Mouse (Mus musculus) T-helper 17 cell (primary cell): ENCODE results near the gene Higd1b.

Experiments
- in situ Hi-C, 2 experiments: fragments of 300-600 bp; cut with MboI, MseI; formaldehyde crosslinking; loops; 1 replicate in 1 of 2; 2 replicates in 1 of 2; pipeline ENCODE4 v1.15.1; 2025; ENCODE audit warnings: high pct_unique_total_duplicates in 2 of 2

Gene Higd1b

GRCm38 (mm10) chr11:102838126-102838525, 2.5 kb downstream of the Higd1b start:
- in situ Hi-C loops: loop anchor here in 1 of 2 experiments (5.0 kb wide), 1 partner anchor 56 kb away; no protein-coding TSS in a partner anchor

GRCm38 (mm10) chr11:102838616-102839150, 3.0 kb downstream of the Higd1b start:
- in situ Hi-C loops: loop anchor here in 1 of 2 experiments (5.0 kb wide), 1 partner anchor 56 kb away; no protein-coding TSS in a partner anchor

DNA sequence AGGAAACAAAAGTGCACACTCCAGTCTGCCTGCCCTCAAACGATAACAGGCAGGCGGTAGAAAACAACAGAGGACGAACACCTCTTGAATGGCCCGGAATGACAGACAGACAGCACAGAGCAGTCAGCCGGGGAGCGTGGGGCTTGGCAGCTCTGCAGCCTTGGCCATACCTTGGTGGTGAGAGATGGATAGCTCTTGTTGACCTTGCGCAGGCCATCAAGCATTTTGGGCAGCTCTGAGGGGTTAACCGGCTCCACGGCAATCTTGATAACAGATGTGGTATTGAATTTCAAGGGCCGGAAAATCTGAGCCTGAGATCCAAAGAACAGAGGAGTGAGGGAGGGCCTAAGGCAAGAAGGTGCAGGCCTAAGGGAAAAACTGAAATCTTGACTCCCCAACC, 10.3 kb downstream of the Higd1b start:
- in situ Hi-C loops: no loop called here

DNA sequence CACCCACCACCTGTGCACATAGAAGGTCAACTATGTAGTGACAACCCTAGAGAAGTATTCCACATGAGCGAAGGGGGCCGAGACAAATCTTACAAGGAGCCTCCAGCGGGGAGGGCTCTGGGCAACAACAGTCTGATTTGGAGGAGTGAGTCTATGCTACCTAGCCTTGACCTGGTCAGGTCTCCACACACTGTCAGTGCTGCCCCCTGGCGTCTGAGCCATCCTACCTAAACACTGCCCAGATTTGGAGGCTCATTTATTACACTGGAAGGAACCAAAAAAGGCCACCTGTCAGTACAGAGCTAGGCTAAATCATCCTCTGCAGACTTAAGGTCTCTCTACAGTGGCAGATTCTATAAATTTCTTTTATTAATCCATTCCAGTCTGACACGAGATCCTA, 16.2 kb downstream of the Higd1b start:
- in situ Hi-C loops: loop anchor here in 1 of 2 experiments (5.0 kb wide), 1 partner anchor 75 kb away; no protein-coding TSS in a partner anchor

DNA sequence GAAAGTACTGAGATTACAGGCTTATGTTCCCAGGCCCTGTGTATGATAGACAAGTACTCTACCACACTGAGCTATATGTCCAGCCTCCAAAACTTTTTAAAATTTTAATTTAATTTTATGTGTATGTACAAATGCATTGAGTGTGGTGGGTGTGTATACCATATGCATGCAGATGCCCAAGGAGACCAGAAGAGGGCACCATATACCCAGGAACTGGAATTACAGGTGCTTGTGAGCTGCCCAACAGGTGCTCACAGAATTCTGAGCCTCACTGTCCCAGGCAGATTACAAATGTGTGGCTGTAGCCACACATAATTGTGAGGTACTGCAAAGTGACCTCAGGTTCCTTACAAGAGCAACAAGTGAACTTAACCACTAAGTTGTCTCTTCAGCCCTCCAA, 18.1 kb downstream of the Higd1b start:
- in situ Hi-C loops: loop anchor here in 1 of 2 experiments (5.0 kb wide), 1 partner anchor 76 kb away; no protein-coding TSS in a partner anchor

GRCm38 (mm10) chr11:102855941-102856340, 20.3 kb downstream of the Higd1b start:
- in situ Hi-C loops: no loop called here

GRCm38 (mm10) chr11:102858951-102859350, 23.3 kb downstream of the Higd1b start:
- in situ Hi-C loops: no loop called here

- in situ Hi-C loops: no loop called here
Observed at GRCm38 (mm10) chr11:102859933-102860332, 24.3 kb downstream of the Higd1b start.

DNA sequence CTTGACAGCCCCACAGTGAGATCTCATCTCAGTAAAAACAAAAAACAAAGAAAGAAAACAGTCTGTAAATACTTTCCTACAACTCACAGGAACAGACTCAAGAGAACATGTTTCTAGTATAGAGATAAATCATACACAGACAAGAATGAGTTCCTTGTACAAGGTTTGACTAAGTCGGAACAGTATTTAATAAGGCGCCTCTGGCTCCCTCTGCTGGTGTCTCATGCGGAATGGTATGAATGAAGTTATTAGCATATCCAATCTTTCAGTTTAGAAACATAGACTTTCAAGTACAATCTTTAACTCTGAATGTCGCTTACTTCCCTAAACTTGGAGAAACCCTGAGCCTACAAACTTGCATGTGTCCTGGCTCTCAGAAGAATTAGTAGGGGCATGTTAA, 28.6 kb downstream of the Higd1b start:
- in situ Hi-C loops: no loop called here

DNA sequence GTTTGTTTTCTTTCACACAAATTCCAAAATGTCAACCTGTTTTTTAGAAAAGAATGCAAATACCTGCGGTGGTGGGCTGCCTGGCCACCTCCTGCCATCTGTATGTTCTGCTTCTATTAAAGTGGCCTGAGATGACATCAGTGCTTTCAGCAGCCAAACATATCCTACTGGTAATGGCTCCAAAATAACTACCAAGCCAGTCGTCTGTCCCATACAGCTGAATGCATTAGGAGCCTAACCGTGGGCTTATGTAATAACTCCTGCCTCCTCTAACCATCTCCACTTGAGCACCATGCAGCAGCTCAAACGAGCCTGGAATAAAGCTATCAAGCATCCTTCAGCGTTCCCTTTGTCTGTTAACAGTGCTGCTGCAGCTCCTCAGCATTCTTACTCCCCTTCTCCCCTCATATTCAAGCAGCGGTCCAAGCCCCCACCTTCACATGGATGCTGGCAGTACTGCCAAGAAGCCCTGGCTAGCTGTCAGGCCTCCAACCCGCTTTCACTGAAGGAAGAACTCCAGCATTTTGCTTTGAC, 39.2 kb downstream of the Higd1b start:
- in situ Hi-C loops: no loop called here

DNA sequence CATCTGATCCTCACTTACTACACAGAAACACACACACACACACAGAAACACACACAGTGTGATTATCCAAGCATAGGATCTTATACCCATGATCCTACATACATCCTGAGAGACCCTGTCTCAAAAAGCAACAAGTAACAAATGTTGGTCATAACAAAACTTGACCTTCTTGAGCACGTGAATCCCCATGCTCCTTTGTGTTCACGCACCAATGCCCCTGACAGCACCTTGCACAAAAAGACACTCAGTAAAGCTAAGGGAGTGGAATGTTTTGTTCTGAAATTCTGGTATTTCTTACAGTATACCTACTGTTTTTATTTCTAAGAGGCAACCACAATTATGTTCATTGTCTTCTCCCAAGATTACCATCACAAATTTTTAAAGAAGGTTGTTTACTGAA, 43.9 kb downstream of the Higd1b start:
- in situ Hi-C loops: no loop called here

GRCm38 (mm10) chr11:102880585-102881313, 45.1 kb downstream of the Higd1b start, which contains the start of the genes Eftud2 and Ccdc103:
Eftud2 (minus strand) TSS chr11:102880985.
Ccdc103 (plus strand) TSS chr11:102881204.
- in situ Hi-C loops: loop anchor here in 1 of 2 experiments (10.0 kb wide), 1 partner anchor 1226 kb away; no protein-coding TSS in a partner anchor

DNA sequence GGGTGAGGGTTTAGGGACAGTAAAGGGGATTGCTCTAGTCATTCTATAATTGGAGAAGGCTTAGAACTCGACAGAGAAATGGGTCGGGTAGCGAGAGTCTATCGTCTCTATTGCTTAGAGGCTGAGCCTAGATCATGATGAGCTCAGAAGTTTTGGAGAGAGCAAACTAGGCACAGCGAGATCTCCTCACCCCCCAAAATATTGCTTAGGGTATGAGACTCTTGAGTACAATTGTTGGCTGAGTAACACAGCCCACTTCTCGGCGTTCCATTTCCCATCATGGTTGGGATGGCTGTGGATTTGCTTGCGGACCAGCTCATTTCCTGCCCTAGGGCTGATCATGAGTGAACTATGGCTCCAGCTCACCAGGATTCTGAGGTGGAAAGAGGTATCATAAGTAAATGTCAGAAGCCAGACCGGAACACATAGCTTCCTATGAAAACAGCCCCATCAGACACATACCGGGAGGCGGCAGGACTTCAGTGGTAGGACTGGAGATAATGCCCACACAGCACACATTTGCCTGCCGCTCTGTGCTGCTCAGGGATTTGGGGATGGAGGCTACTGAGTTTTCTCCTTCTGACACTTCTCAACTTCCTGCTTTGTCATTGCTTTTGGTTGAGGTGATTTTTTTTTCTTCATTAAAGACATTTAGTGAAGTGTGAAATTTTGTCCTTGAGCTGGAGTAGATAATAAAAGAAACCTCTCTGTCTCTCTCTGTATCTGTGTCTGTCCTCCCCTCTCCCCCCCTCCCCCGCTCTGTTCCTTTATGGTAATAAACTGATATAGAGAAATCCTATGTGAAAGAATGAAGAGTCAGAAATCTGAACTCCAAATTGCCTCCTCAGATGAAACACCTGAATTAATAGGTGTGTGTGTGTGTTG, 45.9 kb downstream of the Higd1b start:
- in situ Hi-C loops: loop anchor here in 1 of 2 experiments (10.0 kb wide), 1 partner anchor 1227 kb away; no protein-coding TSS in a partner anchor

DNA sequence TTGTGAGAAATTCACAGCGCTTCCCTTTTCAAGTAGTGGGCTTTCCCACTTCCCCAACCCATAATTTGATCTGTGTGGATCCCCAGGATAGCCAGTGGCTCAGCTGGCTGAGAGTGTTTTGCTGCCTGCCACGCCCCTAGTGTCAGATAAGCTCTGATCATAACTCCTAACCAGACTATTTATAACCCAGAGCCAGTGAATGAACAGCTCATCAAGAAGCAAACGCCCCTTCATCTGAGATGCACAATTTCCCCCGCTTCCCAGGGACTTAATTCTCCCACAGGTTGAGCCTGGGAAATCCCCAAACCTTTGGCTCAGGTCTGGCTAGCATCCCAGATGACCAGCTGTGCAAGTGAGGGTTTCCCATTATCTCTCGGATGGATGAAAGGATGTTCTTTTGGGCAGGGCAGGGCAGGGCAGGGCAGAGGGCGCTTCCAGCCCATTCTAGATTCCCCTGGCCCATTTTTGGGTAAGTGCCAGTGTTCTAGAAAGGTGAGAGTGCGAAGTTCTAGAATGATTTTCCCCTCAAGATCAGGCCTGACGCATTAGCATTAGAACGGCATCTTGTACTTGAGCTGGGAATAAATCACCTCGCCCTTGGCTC, 49.1 kb downstream of the Higd1b start, which contains the start of gene Fam187a:
Gene Fam187a, plus strand, starts transcription at position 554 of the 604 bp plus-strand sequence.
- in situ Hi-C loops: loop anchor here in 1 of 2 experiments (10.0 kb wide), 1 partner anchor 1230 kb away; no protein-coding TSS in a partner anchor

DNA sequence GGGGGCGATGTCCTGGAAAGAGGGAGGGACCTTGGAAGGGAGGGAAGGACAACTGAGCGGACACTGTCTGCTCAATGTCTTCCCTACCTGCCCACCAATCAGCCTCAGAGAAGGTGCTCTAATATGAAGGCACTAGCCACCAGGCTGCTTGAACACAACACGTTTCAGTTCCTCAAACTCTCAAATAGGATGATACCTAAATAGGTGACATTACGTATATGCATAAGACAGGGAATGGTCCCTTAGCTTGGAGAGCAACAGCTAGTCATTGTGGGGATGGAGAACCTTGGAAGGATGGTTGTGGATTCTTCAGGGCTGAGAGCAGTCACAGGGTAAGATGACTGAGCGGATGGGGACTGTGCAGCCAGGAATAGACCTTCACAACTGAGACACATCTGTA, 51.8 kb downstream of the Higd1b start:
- in situ Hi-C loops: loop anchor here in 1 of 2 experiments (10.0 kb wide), 1 partner anchor 1233 kb away; no protein-coding TSS in a partner anchor
